Mouse (Mus musculus): ENCODE measurements at regions not wholly inside any gene's neighbourhood (a gene's known extent, or its start where the extent isn't known, plus 50 kb on each side); places are given as distances from the start of the nearest gene placed in this dataset.

- H3K4me3 ChIP-seq (ENCODE audit: insufficient read depth, low read depth, low read length) = no peak overlapping the region
- no peak overlapping the region for H3K9ac ChIP-seq (ENCODE audit: low read depth, low read length)
- no peak for DNase-seq (ENCODE audit: extremely low read depth, low read depth, low spot score)
- no peaks in the 10 kb centered on the region for H3K4me1 ChIP-seq (ENCODE audit: control insufficient read depth, insufficient read depth, low read length)
- no peaks in the 10 kb centered on the region for H3K79me2 ChIP-seq (ENCODE audit: control insufficient read depth, insufficient read depth, low read length)
- no peak for TF ChIP-seq POLR2A (IDR thresholded peaks at IDR 0.05; ENCODE audit: extremely low read depth, insufficient read depth, low read length)
- TF ChIP-seq CTCF (IDR thresholded peaks at IDR 0.05; ENCODE audit: low read depth, low read length) = no peak
- H3K27ac ChIP-seq (replicated peaks; ENCODE audit: insufficient read depth, low read depth, low read length) = no peak overlapping the region
- H3K27me3 ChIP-seq (ENCODE audit: control insufficient read depth, insufficient read depth, low read length) = no peaks in the 10 kb centered on the region; the same call in 1 of the 2 replicates
- H3K36me3 ChIP-seq (ENCODE audit: control insufficient read depth, insufficient read depth, low read length) = no peaks in the 10 kb centered on the region
- 80% methylated on average over 4 of the region's 4 CpGs for WGBS
Observed at GRCm38 (mm10) chr10:9569277-9569676, 105.7 kb downstream of the Samd5 start.

GRCm38 (mm10) chr10:9557517-9558065 lies 117.4 kb downstream of the Samd5 start:
- Histone ChIP-seq H3K9ac (ENCODE audit: low read depth, low read length) (no peak overlapping the region), H3K36me3 (ENCODE audit: control insufficient read depth, insufficient read depth, low read length) (no peaks in the 10 kb centered on the region), H3K27me3 (ENCODE audit: control insufficient read depth, insufficient read depth, low read length) (no peaks in the 10 kb centered on the region), H3K27ac (replicated peaks; ENCODE audit: insufficient read depth, low read depth, low read length) (no peak overlapping the region), H3K79me2 (ENCODE audit: control insufficient read depth, insufficient read depth, low read length) (no peaks in the 10 kb centered on the region), H3K4me3 (ENCODE audit: insufficient read depth, low read depth, low read length) (no peak overlapping the region), H3K4me1 (ENCODE audit: control insufficient read depth, insufficient read depth, low read length) (no peaks in the 10 kb centered on the region)
- TF ChIP-seq POLR2A (IDR thresholded peaks at IDR 0.05; ENCODE audit: extremely low read depth, insufficient read depth, low read length) = no peak
- TF ChIP-seq CTCF (IDR thresholded peaks at IDR 0.05; ENCODE audit: low read depth, low read length) = no peak
- no peak for DNase-seq (ENCODE audit: extremely low read depth, low read depth, low spot score)
- WGBS = 32% methylated on average over 4 of the region's 4 CpGs

- no peak overlapping the region for H3K4me3 ChIP-seq (ENCODE audit: insufficient read depth, low read depth, low read length)
- DNase-seq (ENCODE audit: extremely low read depth, low read depth, low spot score) = no peak
- 52% methylated on average over 1 of the region's 1 CpGs for WGBS
- no peak overlapping the region for H3K9ac ChIP-seq (ENCODE audit: low read depth, low read length)
- no peaks in the 10 kb centered on the region for H3K4me1 ChIP-seq (ENCODE audit: control insufficient read depth, insufficient read depth, low read length)
- no peaks in the 10 kb centered on the region for H3K79me2 ChIP-seq (ENCODE audit: control insufficient read depth, insufficient read depth, low read length)
- no peaks in the 10 kb centered on the region for H3K27me3 ChIP-seq (ENCODE audit: control insufficient read depth, insufficient read depth, low read length)
- TF ChIP-seq CTCF (IDR thresholded peaks at IDR 0.05; ENCODE audit: low read depth, low read length) (no peak), POLR2A (IDR thresholded peaks at IDR 0.05; ENCODE audit: extremely low read depth, insufficient read depth, low read length) (no peak)
- no peak overlapping the region for H3K27ac ChIP-seq (replicated peaks; ENCODE audit: insufficient read depth, low read depth, low read length)
- H3K36me3 ChIP-seq (ENCODE audit: control insufficient read depth, insufficient read depth, low read length) = no peaks in the 10 kb centered on the region
Observed at GRCm38 (mm10) chr10:9557092-9557491, 117.9 kb downstream of the Samd5 start.

GRCm38 (mm10) chr10:9553946-9554345 lies 121.1 kb downstream of the Samd5 start:
- no peak overlapping the region for H3K27ac ChIP-seq (replicated peaks; ENCODE audit: insufficient read depth, low read depth, low read length)
- no peaks in the 10 kb centered on the region for H3K27me3 ChIP-seq (ENCODE audit: control insufficient read depth, insufficient read depth, low read length)
- TF ChIP-seq CTCF (IDR thresholded peaks at IDR 0.05; ENCODE audit: low read depth, low read length) (no peak), POLR2A (IDR thresholded peaks at IDR 0.05; ENCODE audit: extremely low read depth, insufficient read depth, low read length) (no peak)
- H3K4me3 ChIP-seq (ENCODE audit: insufficient read depth, low read depth, low read length) = no peak overlapping the region
- H3K9ac ChIP-seq (ENCODE audit: low read depth, low read length) = no peak overlapping the region
- no peaks in the 10 kb centered on the region for H3K79me2 ChIP-seq (ENCODE audit: control insufficient read depth, insufficient read depth, low read length)
- WGBS = 45% methylated on average over 3 of the region's 3 CpGs
- H3K4me1 ChIP-seq (ENCODE audit: control insufficient read depth, insufficient read depth, low read length) = no peaks in the 10 kb centered on the region
- H3K36me3 ChIP-seq (ENCODE audit: control insufficient read depth, insufficient read depth, low read length) = no peaks in the 10 kb centered on the region
- DNase-seq (ENCODE audit: extremely low read depth, low read depth, low spot score) = no peak

- Histone ChIP-seq H3K4me1 (ENCODE audit: control insufficient read depth, insufficient read depth, low read length) (no peaks in the 10 kb centered on the region), H3K27ac (replicated peaks; ENCODE audit: insufficient read depth, low read depth, low read length) (no peak overlapping the region), H3K9ac (ENCODE audit: low read depth, low read length) (no peak overlapping the region), H3K79me2 (ENCODE audit: control insufficient read depth, insufficient read depth, low read length) (no peaks in the 10 kb centered on the region), H3K36me3 (ENCODE audit: control insufficient read depth, insufficient read depth, low read length) (no peaks in the 10 kb centered on the region), H3K27me3 (ENCODE audit: control insufficient read depth, insufficient read depth, low read length) (no peaks in the 10 kb centered on the region), H3K4me3 (ENCODE audit: insufficient read depth, low read depth, low read length) (no peak overlapping the region)
- no peak for TF ChIP-seq POLR2A (IDR thresholded peaks at IDR 0.05; ENCODE audit: extremely low read depth, insufficient read depth, low read length)
- TF ChIP-seq CTCF (IDR thresholded peaks at IDR 0.05; ENCODE audit: low read depth, low read length) = no peak
- DNase-seq (ENCODE audit: extremely low read depth, low read depth, low spot score) = peak; percentile 40
- 60% methylated on average over 10 of the region's 10 CpGs for WGBS
Observed at GRCm38 (mm10) chr10:9549913-9550709, 124.9 kb downstream of the Samd5 start.

- Histone ChIP-seq H3K79me2 (ENCODE audit: control insufficient read depth, insufficient read depth, low read length) (no peaks in the 10 kb centered on the region), H3K27ac (replicated peaks; ENCODE audit: insufficient read depth, low read depth, low read length) (no peak overlapping the region), H3K4me1 (ENCODE audit: control insufficient read depth, insufficient read depth, low read length) (no peaks in the 10 kb centered on the region), H3K4me3 (ENCODE audit: insufficient read depth, low read depth, low read length) (no peak overlapping the region), H3K9ac (ENCODE audit: low read depth, low read length) (no peak overlapping the region), H3K27me3 (ENCODE audit: control insufficient read depth, insufficient read depth, low read length) (no peaks in the 10 kb centered on the region), H3K36me3 (ENCODE audit: control insufficient read depth, insufficient read depth, low read length) (no peaks in the 10 kb centered on the region)
- TF ChIP-seq POLR2A (IDR thresholded peaks at IDR 0.05; ENCODE audit: extremely low read depth, insufficient read depth, low read length) (no peak), CTCF (IDR thresholded peaks at IDR 0.05; ENCODE audit: low read depth, low read length) (no peak)
- WGBS = 89% methylated on average over 6 of the region's 6 CpGs
- DNase-seq (ENCODE audit: extremely low read depth, low read depth, low spot score) = no peak
Observed at GRCm38 (mm10) chr10:9545807-9546206, 129.2 kb downstream of the Samd5 start.
